Mouse (Mus musculus) lung, postnatal 0 days (tissue): ENCODE results near the gene Sys1.

ENCODE experiments used
- CTCF ChIP-seq: IDR thresholded peaks from 2 replicates; pipeline ENCODE4 v1.5.1; 2016; ENCODE audit warnings: antibody characterized with exemption, mild to moderate bottlenecking
- EP300 ChIP-seq: IDR thresholded peaks from 2 replicates; pipeline ENCODE4 v1.6.1; 2016; ENCODE audit warnings: antibody characterized with exemption, mild to moderate bottlenecking, control low read depth

DNA sequence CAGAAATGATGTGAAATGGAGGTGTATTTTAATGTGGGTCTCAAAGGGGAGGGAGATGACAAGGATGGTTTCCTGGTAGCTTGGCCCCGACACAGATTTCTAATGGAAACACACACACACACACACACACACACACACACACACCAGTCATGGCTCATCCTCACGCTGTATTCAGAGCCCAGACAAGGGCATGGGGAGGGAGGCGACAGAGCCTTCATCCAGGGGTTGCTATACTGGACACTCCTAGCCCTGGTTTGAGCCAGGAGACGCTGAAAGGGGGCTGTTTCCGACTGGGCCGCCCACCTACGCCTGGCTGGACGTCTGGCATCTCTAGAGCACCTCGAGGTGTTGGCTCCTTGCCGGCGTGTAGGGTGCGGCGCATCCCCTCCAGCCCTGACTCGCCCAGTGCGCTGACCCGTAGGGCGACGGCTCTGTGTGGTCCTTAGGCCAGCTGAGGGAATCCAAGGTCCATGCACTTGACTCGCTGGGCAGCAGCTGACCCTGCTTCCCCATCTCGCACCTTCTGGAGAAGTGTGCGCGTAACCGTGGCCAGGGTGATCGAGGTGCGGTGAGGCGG, 29.0 kb downstream of the Sys1 start, which contains the start of gene Dbndd2:
- TF ChIP-seq CTCF (no peak), EP300 (no peak)
